Mouse (Mus musculus): ENCODE data around the gene Olfr1249. TPM values are rescaled to one million over a fixed set of nuclear protein-coding genes. Genes with fewer than 3 reads are reported as not detected.
"Not testable (repeated sequence)": the region's sequence is repeated elsewhere in the genome, so short reads cannot be mapped to it uniquely, and the experiment has no call there.

Gene Olfr1249
- total RNA-seq (2021) = not detected
- long read RNA-seq, experiment 1 = 0 reads
- long read RNA-seq, experiment 2 = 0 reads

- DNase-seq = no peak
Measured at GRCm38 (mm10) chr2:89634883-89635282, at the start of gene Olfr1249. TSS of gene Olfr1249 (minus strand) at chr2:89634983.

- no peak for DNase-seq
Measured at GRCm38 (mm10) chr2:89671836-89672235, 37.1 kb upstream of the Olfr1249 start, which contains the start of gene Olfr1251. TSS of gene Olfr1251 (minus strand) at chr2:89671936.

GRCm38 (mm10) chr2:89661367-89661766, 26.6 kb upstream of the Olfr1249 start, which contains the start of gene Olfr1250:
TSS of gene Olfr1250 (minus strand) at chr2:89661467.
- no peak for DNase-seq

- not testable (repeated sequence) for DNase-seq
Measured at GRCm38 (mm10) chr2:89618145-89618544, 16.6 kb downstream of the Olfr1249 start, which contains the start of gene Olfr1248. TSS of gene Olfr1248 (minus strand) at chr2:89618245.

- no peak for DNase-seq
Measured at GRCm38 (mm10) chr2:89614030-89614429, 20.8 kb downstream of the Olfr1249 start, which contains the start of gene Olfr1247. TSS of gene Olfr1247 (minus strand) at chr2:89614130.

GRCm38 (mm10) chr2:89593057-89593456, 41.7 kb downstream of the Olfr1249 start, which contains the start of gene Olfr1246:
TSS of gene Olfr1246 (minus strand) at chr2:89593157.
- no peak for DNase-seq

Other genes starting within 250 kb of the Olfr1249 start
- gene Olfr1238, start 225.3 kb downstream of the Olfr1249 start, total RNA-seq (2021) = not detected
- gene Olfr1239, start 214.6 kb downstream of the Olfr1249 start, total RNA-seq (2021) = not detected
- not detected for gene Olfr1240, start 192.0 kb downstream of the Olfr1249 start, total RNA-seq (2021)
- not detected for gene Olfr1241, start 147.9 kb downstream of the Olfr1249 start, total RNA-seq (2021)
- gene Olfr1242, start 136.6 kb downstream of the Olfr1249 start, total RNA-seq (2021) = not detected
- gene Olfr1243, start 103.5 kb downstream of the Olfr1249 start, total RNA-seq (2021) = not detected
- gene Olfr1245, start 56.5 kb downstream of the Olfr1249 start, total RNA-seq (2021) = not detected
- not detected for gene Olfr1246, start 41.8 kb downstream of the Olfr1249 start, total RNA-seq (2021)
- gene Olfr1247, start 20.9 kb downstream of the Olfr1249 start, total RNA-seq (2021) = not detected
- not detected for gene Olfr1248, start 16.7 kb downstream of the Olfr1249 start, total RNA-seq (2021)
- gene Olfr1250, start 26.5 kb upstream of the Olfr1249 start, total RNA-seq (2021) = not detected
- not detected for gene Olfr1251, start 37.0 kb upstream of the Olfr1249 start, total RNA-seq (2021)
- gene Olfr1252, start 90.0 kb upstream of the Olfr1249 start, total RNA-seq (2021) = not detected
- not detected for gene Olfr1253, start 122.1 kb upstream of the Olfr1249 start, total RNA-seq (2021)
- gene Olfr1254, start 158.6 kb upstream of the Olfr1249 start, total RNA-seq (2021) = not detected
- gene Olfr1255, start 177.1 kb upstream of the Olfr1249 start, total RNA-seq (2021) = not detected
- not detected for gene Olfr1256, start 206.6 kb upstream of the Olfr1249 start, total RNA-seq (2021)
- gene Olfr48, start 213.2 kb upstream of the Olfr1249 start, total RNA-seq (2021) = not detected
- not detected for gene Olfr1257, start 243.5 kb upstream of the Olfr1249 start, total RNA-seq (2021)

Data from adrenal gland, postnatal 36 days (tissue).